Mouse (Mus musculus): ENCODE results near the gene Sectm1b. TPM values are rescaled to one million over a fixed set of nuclear protein-coding genes. Genes with fewer than 3 reads are reported as not detected.
A peak's percentile ranks its signal among the peaks of the same experiment; 100 is the strongest.

Gene Sectm1b
- polyA plus RNA-seq, 1 experiment from 2014 or later, result 0.32 TPM

GRCm38 (mm10) chr11:121100692-121101091 is 37.3 kb upstream of the Sectm1b start:
- no peaks in the 10 kb centered on the region for H3K9me3 ChIP-seq (ENCODE audit: control insufficient read depth, low read depth, low read length)
- H3K27me3 ChIP-seq (ENCODE audit: control insufficient read depth, insufficient read depth, low read length), result no peaks in the 10 kb centered on the region
- H3K36me3 ChIP-seq (ENCODE audit: control insufficient read depth, insufficient read depth, low read length), result no peaks in the 10 kb centered on the region
- H3K27ac ChIP-seq (ENCODE audit: low read length), result no peak overlapping the region
- H3K4me3 ChIP-seq (ENCODE audit: low read depth, low read length), result no peak overlapping the region
- H3K9ac ChIP-seq (replicated peaks; ENCODE audit: low read depth, low read length), result no peak overlapping the region
- H3K4me2 ChIP-seq (replicated peaks; ENCODE audit: low read depth, low read length), result no peak overlapping the region
- 51% methylated on average over 7 of the region's 7 CpGs for WGBS
- no peak for ATAC-seq (ENCODE audit: insufficient number of reproducible peaks, insufficient read depth, low FRiP score, low read depth)
- H3K4me1 ChIP-seq (ENCODE audit: control insufficient read depth, insufficient read depth, low read length), result no peaks in the 10 kb centered on the region

- Histone ChIP-seq H3K27ac (ENCODE audit: low read length) (no peak overlapping the region), H3K4me1 (ENCODE audit: control insufficient read depth, insufficient read depth, low read length) (no peaks in the 10 kb centered on the region), H3K27me3 (ENCODE audit: control insufficient read depth, insufficient read depth, low read length) (no peaks in the 10 kb centered on the region), H3K9me3 (ENCODE audit: control insufficient read depth, low read depth, low read length) (no peaks in the 10 kb centered on the region), H3K4me2 (replicated peaks; ENCODE audit: low read depth, low read length) (no peak overlapping the region), H3K9ac (replicated peaks; ENCODE audit: low read depth, low read length) (no peak overlapping the region), H3K36me3 (ENCODE audit: control insufficient read depth, insufficient read depth, low read length) (no peaks in the 10 kb centered on the region), H3K4me3 (ENCODE audit: low read depth, low read length) (no peak overlapping the region)
- ATAC-seq (ENCODE audit: insufficient number of reproducible peaks, insufficient read depth, low FRiP score, low read depth), result no peak
- 68% methylated on average over 7 of the region's 7 CpGs for WGBS
These were observed 36.4 kb upstream of the Sectm1b start for GRCm38 (mm10) chr11:121099762-121100161.

GRCm38 (mm10) chr11:121092606-121093585 is 29.5 kb upstream of the Sectm1b start:
- Histone ChIP-seq H3K9me3 (ENCODE audit: control insufficient read depth, low read depth, low read length) (no peaks in the 10 kb centered on the region), H3K27ac (ENCODE audit: low read length) (no peak overlapping the region), H3K4me1 (ENCODE audit: control insufficient read depth, insufficient read depth, low read length) (no peaks in the 10 kb centered on the region), H3K4me2 (replicated peaks; ENCODE audit: low read depth, low read length) (no peak overlapping the region), H3K9ac (replicated peaks; ENCODE audit: low read depth, low read length) (no peak overlapping the region), H3K36me3 (ENCODE audit: control insufficient read depth, insufficient read depth, low read length) (no peaks in the 10 kb centered on the region), H3K4me3 (ENCODE audit: low read depth, low read length) (no peak overlapping the region), H3K27me3 (ENCODE audit: control insufficient read depth, insufficient read depth, low read length) (no peaks in the 10 kb centered on the region)
- WGBS, result 90% methylated on average over 14 of the region's 14 CpGs
- no peak for ATAC-seq (ENCODE audit: insufficient number of reproducible peaks, insufficient read depth, low FRiP score, low read depth)

GRCm38 (mm10) chr11:121090943-121091342 is 27.6 kb upstream of the Sectm1b start:
- Histone ChIP-seq H3K9ac (replicated peaks; ENCODE audit: low read depth, low read length) (no peak overlapping the region), H3K36me3 (ENCODE audit: control insufficient read depth, insufficient read depth, low read length) (no peaks in the 10 kb centered on the region), H3K4me3 (ENCODE audit: low read depth, low read length) (no peak overlapping the region), H3K4me2 (replicated peaks; ENCODE audit: low read depth, low read length) (no peak overlapping the region), H3K27me3 (ENCODE audit: control insufficient read depth, insufficient read depth, low read length) (no peaks in the 10 kb centered on the region), H3K27ac (ENCODE audit: low read length) (no peak overlapping the region), H3K4me1 (ENCODE audit: control insufficient read depth, insufficient read depth, low read length) (no peaks in the 10 kb centered on the region), H3K9me3 (ENCODE audit: control insufficient read depth, low read depth, low read length) (no peaks in the 10 kb centered on the region)
- ATAC-seq (ENCODE audit: insufficient number of reproducible peaks, insufficient read depth, low FRiP score, low read depth), result no peak
- 57% methylated on average over 4 of the region's 4 CpGs for WGBS

GRCm38 (mm10) chr11:121089756-121090546 is 26.6 kb upstream of the Sectm1b start:
- Histone ChIP-seq H3K36me3 (ENCODE audit: control insufficient read depth, insufficient read depth, low read length) (no peaks in the 10 kb centered on the region), H3K4me1 (ENCODE audit: control insufficient read depth, insufficient read depth, low read length) (no peaks in the 10 kb centered on the region), H3K27ac (ENCODE audit: low read length) (no peak overlapping the region), H3K9ac (replicated peaks; ENCODE audit: low read depth, low read length) (no peak overlapping the region), H3K9me3 (ENCODE audit: control insufficient read depth, low read depth, low read length) (no peaks in the 10 kb centered on the region), H3K4me2 (replicated peaks; ENCODE audit: low read depth, low read length) (no peak overlapping the region), H3K4me3 (ENCODE audit: low read depth, low read length) (no peak overlapping the region), H3K27me3 (ENCODE audit: control insufficient read depth, insufficient read depth, low read length) (no peaks in the 10 kb centered on the region)
- no peak for ATAC-seq (ENCODE audit: insufficient number of reproducible peaks, insufficient read depth, low FRiP score, low read depth)
- WGBS, result 71% methylated on average over 2 of the region's 2 CpGs

GRCm38 (mm10) chr11:121088997-121089396 is 25.6 kb upstream of the Sectm1b start:
- Histone ChIP-seq H3K27me3 (ENCODE audit: control insufficient read depth, insufficient read depth, low read length) (no peaks in the 10 kb centered on the region), H3K9me3 (ENCODE audit: control insufficient read depth, low read depth, low read length) (no peaks in the 10 kb centered on the region), H3K4me3 (ENCODE audit: low read depth, low read length) (no peak overlapping the region), H3K4me2 (replicated peaks; ENCODE audit: low read depth, low read length) (no peak overlapping the region), H3K36me3 (ENCODE audit: control insufficient read depth, insufficient read depth, low read length) (no peaks in the 10 kb centered on the region), H3K27ac (ENCODE audit: low read length) (no peak overlapping the region), H3K9ac (replicated peaks; ENCODE audit: low read depth, low read length) (no peak overlapping the region), H3K4me1 (ENCODE audit: control insufficient read depth, insufficient read depth, low read length) (no peaks in the 10 kb centered on the region)
- no peak for ATAC-seq (ENCODE audit: insufficient number of reproducible peaks, insufficient read depth, low FRiP score, low read depth)
- WGBS, result 60% methylated on average over 6 of the region's 6 CpGs

- Histone ChIP-seq H3K4me1 (ENCODE audit: control insufficient read depth, insufficient read depth, low read length) (no peaks in the 10 kb centered on the region), H3K4me3 (ENCODE audit: low read depth, low read length) (no peak overlapping the region), H3K9ac (replicated peaks; ENCODE audit: low read depth, low read length) (no peak overlapping the region), H3K27me3 (ENCODE audit: control insufficient read depth, insufficient read depth, low read length) (no peaks in the 10 kb centered on the region), H3K36me3 (ENCODE audit: control insufficient read depth, insufficient read depth, low read length) (no peaks in the 10 kb centered on the region), H3K9me3 (ENCODE audit: control insufficient read depth, low read depth, low read length) (no peaks in the 10 kb centered on the region), H3K27ac (ENCODE audit: low read length) (no peak overlapping the region), H3K4me2 (replicated peaks; ENCODE audit: low read depth, low read length) (no peak overlapping the region)
- 57% methylated on average over 4 of the region's 4 CpGs for WGBS
- no peak for ATAC-seq (ENCODE audit: insufficient number of reproducible peaks, insufficient read depth, low FRiP score, low read depth)
These were observed 22.9 kb upstream of the Sectm1b start for GRCm38 (mm10) chr11:121086296-121086695.

GRCm38 (mm10) chr11:121085181-121085580 is 21.8 kb upstream of the Sectm1b start:
- H3K27ac ChIP-seq (ENCODE audit: low read length), result no peak overlapping the region
- no peak overlapping the region for H3K9ac ChIP-seq (replicated peaks; ENCODE audit: low read depth, low read length)
- H3K36me3 ChIP-seq (ENCODE audit: control insufficient read depth, insufficient read depth, low read length), result no peaks in the 10 kb centered on the region
- no peaks in the 10 kb centered on the region for H3K27me3 ChIP-seq (ENCODE audit: control insufficient read depth, insufficient read depth, low read length)
- no peak overlapping the region for H3K4me2 ChIP-seq (replicated peaks; ENCODE audit: low read depth, low read length)
- no peaks in the 10 kb centered on the region for H3K9me3 ChIP-seq (ENCODE audit: control insufficient read depth, low read depth, low read length)
- ATAC-seq (ENCODE audit: insufficient number of reproducible peaks, insufficient read depth, low FRiP score, low read depth), result peak; percentile 74
- 36% methylated on average over 5 of the region's 5 CpGs for WGBS
- no peaks in the 10 kb centered on the region for H3K4me1 ChIP-seq (ENCODE audit: control insufficient read depth, insufficient read depth, low read length)
- H3K4me3 ChIP-seq (ENCODE audit: low read depth, low read length), result no peak overlapping the region
